Mouse (Mus musculus): Measurements from ENCODE around the gene Spdye4b.
A peak's percentile ranks its signal among the peaks of the same experiment; 100 is the strongest.
"Not testable (repeated sequence)": the region's sequence is repeated elsewhere in the genome, so short reads cannot be mapped to it uniquely, and the experiment has no call there.

Spdye4b gene

GRCm38 (mm10) chr5:143180255-143181076, at the start of gene Spdye4b, which contains the start of gene Rbak:
Gene Spdye4b (plus strand): TSS chr5:143181017.
Gene Rbak (minus strand): TSS chr5:143180775.
- DNase-seq (ENCODE audit: low spot score in 2 of 2), result peak; percentile 73 to 79

DNA sequence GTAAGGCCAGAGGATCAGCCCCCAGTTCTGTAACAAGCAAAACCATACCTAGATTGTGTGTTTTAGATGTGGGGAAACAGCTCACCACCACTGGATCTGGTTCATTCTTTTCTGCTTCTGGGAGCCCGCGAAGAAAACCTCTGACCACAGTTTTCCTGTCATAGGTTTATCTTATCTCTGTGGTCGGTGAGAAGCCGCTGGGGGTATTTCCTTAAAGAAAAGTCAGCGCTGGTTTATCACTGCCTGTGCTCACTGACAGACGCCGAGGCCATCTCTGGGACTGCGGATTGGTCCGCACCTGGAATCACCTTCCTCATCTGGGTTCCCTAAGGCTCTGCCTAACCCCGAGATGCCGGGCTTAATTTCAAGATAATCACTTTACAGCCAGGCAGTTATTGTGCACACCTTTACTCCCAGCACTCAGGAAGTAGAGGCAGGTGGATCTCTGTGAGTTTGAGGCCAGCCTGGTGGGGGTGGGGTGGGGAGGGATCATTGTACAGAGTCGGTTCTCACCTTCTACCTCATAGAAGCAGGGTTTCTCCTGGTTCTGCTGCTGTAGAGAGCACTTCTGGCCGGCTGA, 47.8 kb upstream of the Spdye4b start:
- peak; percentile 48 to 66 for DNase-seq (ENCODE audit: low spot score in 2 of 2)

DNA sequence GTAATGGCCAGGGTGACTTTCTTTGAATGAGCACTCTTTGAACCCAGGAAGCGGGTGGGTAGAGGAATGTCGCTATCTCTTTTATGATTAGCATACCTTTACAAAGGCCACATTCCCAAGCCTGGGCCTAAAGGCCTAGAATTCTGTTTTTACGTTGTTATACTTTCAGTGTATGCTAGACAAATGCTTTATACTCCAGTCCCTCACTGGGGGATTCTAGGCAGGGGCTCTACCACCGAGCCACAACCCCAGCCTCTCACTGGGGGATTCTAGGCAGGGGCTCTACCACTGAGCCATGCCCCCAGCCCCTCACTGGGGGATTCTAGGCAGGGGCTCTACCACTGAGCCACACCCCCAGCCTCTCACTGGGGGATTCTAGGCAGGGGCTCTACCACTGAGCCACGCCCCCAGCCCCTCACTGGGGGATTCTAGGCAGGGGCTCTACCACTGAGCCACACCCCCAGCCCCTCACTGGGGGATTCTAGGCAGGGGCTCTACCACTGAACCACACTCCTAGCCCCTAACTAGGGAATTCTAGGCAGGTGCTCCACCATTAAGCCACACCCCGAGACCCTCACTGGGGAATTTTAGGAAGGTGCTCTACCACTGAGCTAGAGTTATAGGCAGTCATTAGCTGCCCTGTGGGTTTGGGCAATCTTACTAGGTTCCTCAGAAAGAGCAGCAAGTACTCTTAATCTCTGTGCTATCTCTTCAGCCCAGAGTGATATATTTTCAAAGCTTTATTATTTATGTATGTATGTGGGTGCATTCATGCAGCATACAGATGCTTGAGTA, 46.4 kb upstream of the Spdye4b start:
- DNase-seq (ENCODE audit: low spot score in 2 of 2), result not testable (repeated sequence)

DNA sequence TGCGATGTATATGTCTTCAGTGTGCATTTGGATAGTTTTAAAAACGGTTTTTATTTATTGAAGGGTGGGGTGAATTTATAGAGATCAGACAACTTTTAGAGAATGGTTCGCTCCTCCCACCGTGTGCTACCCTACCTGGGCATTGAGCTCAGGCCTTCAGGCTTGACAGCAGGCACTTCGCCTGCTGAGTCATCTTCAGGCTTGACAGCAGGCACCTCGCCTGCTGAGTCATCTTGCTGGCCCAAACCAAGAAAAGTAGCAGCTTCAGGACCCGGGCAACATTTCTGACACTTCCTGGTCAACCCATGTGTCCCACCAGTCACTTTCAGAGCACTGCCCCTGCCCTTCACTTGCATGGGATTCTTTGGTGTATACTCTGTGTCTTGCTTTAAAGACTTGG, 45.8 kb upstream of the Spdye4b start:
- DNase-seq (ENCODE audit: low spot score in 2 of 2), result no peak

- DNase-seq (ENCODE audit: low spot score in 2 of 2), result no peak
These were observed 43.2 kb upstream of the Spdye4b start for GRCm38 (mm10) chr5:143137580-143137979.

DNA sequence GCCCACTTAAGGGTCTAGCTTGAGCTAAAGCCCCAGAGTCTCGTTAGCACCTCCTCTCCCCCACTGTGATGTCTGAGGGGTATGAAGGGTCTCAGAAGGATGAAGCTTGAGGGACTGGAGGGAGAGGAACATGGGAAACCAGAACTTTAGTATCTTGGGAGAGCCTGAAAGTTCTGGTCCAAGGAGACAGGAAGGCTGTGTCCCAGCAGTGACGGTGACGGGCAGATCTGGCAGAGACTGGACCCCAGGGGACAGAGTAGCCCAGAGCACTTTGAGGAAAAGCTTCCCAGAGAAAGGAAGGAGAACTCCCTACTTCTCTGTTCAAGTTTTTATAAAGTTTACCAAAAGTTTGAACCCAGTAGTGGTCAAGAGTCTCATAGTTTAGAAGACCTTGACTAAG, 33.3 kb upstream of the Spdye4b start, which contains the start of gene Olfr718-ps1:
TSS of gene Olfr718-ps1 (minus strand) at position 101 of the 400 bp plus-strand sequence.
- no peak for DNase-seq (ENCODE audit: low spot score in 2 of 2)

- no peak for DNase-seq (ENCODE audit: low spot score in 2 of 2)
These were observed 32.2 kb upstream of the Spdye4b start for GRCm38 (mm10) chr5:143148661-143149060.

GRCm38 (mm10) chr5:143149536-143149935, 31.3 kb upstream of the Spdye4b start:
- DNase-seq (ENCODE audit: low spot score in 2 of 2), result no peak

- DNase-seq (ENCODE audit: low spot score in 2 of 2), result no peak
These were observed 30.8 kb upstream of the Spdye4b start for GRCm38 (mm10) chr5:143150044-143150443.

DNA sequence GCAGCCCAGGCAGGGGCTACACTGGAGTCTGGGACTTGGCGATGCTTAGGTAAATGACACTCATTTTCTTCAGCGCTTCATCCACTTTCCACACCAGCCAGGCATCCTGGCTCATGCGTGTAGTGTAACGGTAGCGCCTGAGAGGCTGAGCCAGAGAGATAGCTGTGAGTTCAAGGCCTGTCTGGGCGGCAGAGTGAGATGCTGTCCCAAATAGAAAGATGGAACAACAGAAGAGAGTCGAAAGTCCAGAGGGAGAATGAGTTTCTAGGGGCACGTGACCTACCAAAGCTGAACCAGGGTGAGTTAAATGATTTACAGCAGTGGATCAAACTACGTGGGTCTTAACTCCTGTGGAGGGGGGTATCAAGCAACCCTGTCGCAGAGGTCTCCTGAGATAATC, 27.1 kb upstream of the Spdye4b start:
- DNase-seq (ENCODE audit: low spot score in 2 of 2), result no peak

DNA sequence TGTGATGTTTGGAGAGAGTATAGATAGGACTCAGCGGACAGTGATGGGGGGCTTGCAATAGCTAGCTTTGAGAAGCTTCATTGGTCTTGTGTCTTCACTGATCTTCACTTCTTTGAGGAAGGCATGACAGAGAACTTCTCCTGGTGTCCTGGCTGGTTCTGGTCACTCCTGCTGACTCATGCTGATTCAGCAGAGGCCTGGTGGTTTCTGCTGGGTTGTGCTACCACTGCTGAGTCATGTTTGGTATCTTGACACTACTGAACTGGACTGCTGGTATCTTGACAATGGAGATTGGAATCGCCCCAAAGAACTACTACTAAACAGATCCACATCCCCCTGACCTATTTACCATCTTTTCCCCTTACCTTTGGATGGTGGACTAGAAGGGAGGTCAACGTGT, 25.3 kb upstream of the Spdye4b start:
- DNase-seq (ENCODE audit: low spot score in 2 of 2), result no peak

DNA sequence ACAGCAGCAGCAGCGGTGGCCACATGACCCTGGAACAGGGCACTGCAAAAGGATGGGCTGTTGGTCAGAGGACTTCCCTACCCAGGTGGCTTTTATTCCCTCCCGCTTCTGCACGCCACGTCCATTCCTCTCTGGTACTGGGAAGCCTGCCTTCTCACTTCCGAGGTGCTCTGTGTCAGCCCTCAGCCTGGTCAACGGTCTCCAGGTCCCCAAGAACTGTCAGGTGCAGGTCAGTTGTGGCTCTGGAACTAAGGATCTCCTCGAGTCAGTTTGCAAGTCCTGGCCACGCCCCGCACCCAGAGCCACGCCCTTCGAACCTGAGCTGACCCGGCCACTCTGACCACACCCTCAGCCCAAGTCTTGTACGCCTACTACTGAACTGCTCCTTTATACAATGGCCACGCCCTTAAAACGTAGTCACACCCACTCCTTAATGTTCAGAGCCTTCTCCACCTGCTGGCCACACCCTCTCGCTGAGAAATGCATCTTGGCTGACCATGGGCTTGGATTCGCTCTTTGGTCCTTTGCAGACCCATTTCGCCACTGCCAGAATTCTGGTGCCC, 15.2 kb upstream of the Spdye4b start:
- peak in 1 of 2 experiments; percentile 14 for DNase-seq (ENCODE audit: low spot score in 2 of 2)

DNA sequence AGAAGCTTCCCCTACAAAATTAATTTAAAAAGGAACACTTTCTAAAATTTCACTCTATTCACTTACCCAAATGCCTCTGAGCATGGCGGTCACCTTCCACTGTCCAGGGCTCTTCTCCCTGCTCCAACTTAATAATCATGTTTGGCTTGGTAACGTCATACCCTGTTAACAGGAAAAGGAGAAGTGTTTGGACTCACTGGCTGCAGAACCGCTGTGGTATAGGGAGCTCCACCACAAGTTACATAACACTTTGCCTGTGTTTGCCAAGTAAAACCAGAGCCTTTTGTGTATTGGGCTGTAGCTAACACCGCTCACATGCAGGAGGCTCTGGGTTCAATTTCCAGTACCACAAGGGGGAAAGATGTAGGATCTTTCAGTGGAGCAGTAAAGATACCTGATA, 4.8 kb upstream of the Spdye4b start:
- no peak for DNase-seq (ENCODE audit: low spot score in 2 of 2)

GRCm38 (mm10) chr5:143177541-143178200, 3.1 kb upstream of the Spdye4b start:
- DNase-seq (ENCODE audit: low spot score in 2 of 2), result no peak

DNA sequence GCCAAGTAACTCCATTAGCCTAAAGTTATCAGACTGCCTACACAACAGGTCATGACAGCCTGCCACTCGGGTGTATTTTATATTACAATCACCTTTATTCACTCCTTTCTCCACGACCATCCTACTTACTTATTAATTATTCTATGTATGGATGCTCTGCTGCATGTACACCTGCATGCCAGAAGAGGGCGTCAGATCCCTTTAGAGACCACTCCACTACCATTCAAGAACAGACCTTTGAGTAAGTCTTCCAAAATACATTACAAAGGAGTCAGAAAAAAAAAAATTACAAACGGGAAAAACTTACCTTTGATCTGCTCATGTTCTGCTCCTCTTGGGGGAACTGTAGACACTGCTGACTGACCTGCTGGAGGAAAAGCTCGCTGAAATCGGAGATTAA, 1.6 kb upstream of the Spdye4b start:
- DNase-seq (ENCODE audit: low spot score in 2 of 2), result peak in 1 of 2 experiments; percentile 8

DNA sequence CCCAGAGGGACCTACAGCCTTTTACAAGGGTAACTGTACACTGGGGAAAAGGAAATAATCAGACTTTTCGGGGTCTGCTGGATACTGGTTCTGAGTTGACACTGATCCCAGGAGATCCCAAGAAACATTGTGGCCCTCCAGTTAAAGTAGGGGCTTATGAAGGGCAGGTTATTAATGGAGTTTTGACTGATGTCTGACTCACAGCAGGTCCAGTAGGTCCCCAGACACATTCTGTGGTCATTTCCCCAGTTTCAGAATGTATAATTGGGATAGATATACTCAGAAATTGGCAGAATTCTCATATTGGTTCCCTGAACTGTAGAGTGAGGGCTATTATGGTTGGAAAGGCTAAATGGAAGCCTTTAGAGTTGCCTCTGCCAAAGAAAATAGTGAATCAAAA, 7.2 kb downstream of the Spdye4b start:
- DNase-seq (ENCODE audit: low spot score in 2 of 2), result not testable (repeated sequence)

DNA sequence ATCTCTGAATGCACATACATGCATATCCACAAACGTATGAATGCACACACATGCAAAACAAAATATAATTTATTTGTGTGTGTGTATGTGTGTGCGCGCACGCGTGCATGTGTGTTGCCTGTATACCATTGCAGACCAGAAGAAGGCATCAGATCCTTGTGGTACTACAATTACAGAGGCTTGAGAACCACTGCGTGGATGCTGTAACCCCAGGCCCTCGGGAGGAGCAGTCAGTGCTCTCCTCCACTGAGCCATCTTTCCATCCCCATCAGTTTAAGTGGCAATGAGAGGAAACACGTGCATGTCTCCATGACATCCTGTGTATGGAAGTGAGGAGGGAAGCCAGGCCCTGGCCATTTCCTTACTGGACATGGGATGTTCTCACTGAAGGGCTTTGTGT, 12.0 kb downstream of the Spdye4b start:
- DNase-seq (ENCODE audit: low spot score in 2 of 2), result no peak

DNA sequence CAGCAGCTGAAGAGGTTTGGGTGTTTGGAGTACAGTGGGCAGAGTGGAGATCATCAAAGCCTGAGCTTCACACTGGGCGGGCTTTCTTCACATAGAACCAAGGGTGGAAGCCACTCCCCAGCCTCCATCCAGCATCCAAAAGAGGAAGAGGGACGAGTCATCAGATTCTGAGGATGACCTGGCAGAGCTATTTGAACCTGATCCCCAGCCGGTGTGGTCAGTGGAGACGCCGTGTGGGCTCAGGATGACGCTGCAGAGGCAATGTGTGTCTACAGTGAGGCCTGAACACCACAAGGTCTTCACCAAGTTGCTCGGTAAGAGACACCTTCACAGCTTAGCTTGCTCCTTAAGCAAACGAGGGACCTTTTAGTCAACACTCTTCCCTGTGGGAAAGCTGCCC, 13.9 kb downstream of the Spdye4b start:
- DNase-seq (ENCODE audit: low spot score in 2 of 2), result not testable (repeated sequence)

DNA sequence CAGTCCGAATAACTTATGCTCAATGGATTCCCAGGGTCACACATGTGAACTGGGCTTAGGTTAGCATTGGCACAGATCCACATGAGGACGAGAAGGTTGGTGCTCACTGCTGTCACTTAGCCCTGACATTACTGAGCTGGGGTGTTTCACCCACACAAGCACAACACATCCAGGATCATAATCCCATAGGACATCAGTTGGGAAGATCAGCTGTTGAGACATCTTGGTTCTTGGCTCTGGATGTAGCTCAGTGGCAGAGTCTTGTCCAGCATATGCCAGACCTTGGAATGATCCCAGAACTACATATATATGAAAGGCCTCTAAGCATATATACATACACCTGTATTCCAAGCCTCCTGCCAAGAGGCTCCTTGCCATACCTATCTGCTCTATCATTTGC, 14.3 kb downstream of the Spdye4b start:
- no peak for DNase-seq (ENCODE audit: low spot score in 2 of 2)

- no peak for DNase-seq (ENCODE audit: low spot score in 2 of 2)
These were observed 15.7 kb downstream of the Spdye4b start for GRCm38 (mm10) chr5:143196506-143196905.

GRCm38 (mm10) chr5:143205015-143205414, 24.2 kb downstream of the Spdye4b start:
- DNase-seq (ENCODE audit: low spot score in 2 of 2), result no peak

Data from natural killer cell, adult 2 months (primary cell).